Mouse (Mus musculus) olfactory bulb, adult 2 months (tissue): Measurements from ENCODE around the gene Gm49325.

Source experiments
- CTCF ChIP-seq: fragments of 200-500 bp; IDR thresholded peaks from 2 replicates; pipeline ENCODE4 v1.5.1; 2012; ENCODE audit warnings: low read depth, mild to moderate bottlenecking, low read length, moderate library complexity; ENCODE audit not compliant: insufficient read depth
- POLR2A ChIP-seq: fragments of 200-500 bp; IDR thresholded peaks from 2 replicates; pipeline ENCODE4 v1.6.1; 2012; ENCODE audit warnings: mild to moderate bottlenecking, low read depth, low read length, moderate library complexity; ENCODE audit not compliant: insufficient read depth

- TF ChIP-seq CTCF = no peak
- TF ChIP-seq POLR2A = no peak
Observed at GRCm38 (mm10) chr10:77596060-77596459, 9.9 kb upstream of the Gm49325 start.
